Mouse (Mus musculus) lung, embryonic 14.5 days (tissue): Measurements from ENCODE around the gene Fhad1. TPM values are rescaled to one million over a fixed set of nuclear protein-coding genes. Genes with fewer than 3 reads are reported as not detected.
A peak's percentile ranks its signal among the peaks of the same experiment; 100 is the strongest.

Experiments
- ATAC-seq: fragments of 200-750 bp; cut with Nextera tagmentation; 2 replicates; pipeline ENCODE4 v1.8.0; 2017; ENCODE audit warnings: mild to moderate bottlenecking, moderate TSS enrichment, moderate library complexity; ENCODE audit not compliant: insufficient read depth
- DNase-seq: peaks from one replicate; pipeline ENCODE4 v3.0.0-alpha.2; 2015
- H3K27ac ChIP-seq: fragments of 300-500 bp; sonication (generic); 2 replicates; pipeline ENCODE4 v1.5.1; 2014; ENCODE audit warnings: low read depth, mild to moderate bottlenecking, moderate library complexity
- H3K27me3 ChIP-seq: fragments of 300-500 bp; sonication (generic); 2 replicates; pipeline ENCODE4 v1.6.1; 2014; ENCODE audit warnings: low read length, control low read depth; ENCODE audit not compliant: insufficient read depth
- H3K36me3 ChIP-seq: fragments of 300-500 bp; sonication (generic); 2 replicates; pipeline ENCODE4 v1.6.1; 2014; ENCODE audit warnings: control low read depth; ENCODE audit not compliant: insufficient read depth
- H3K4me1 ChIP-seq: fragments of 300-500 bp; sonication (generic); 2 replicates; pipeline ENCODE4 v1.6.1; 2014; ENCODE audit warnings: antibody characterized with exemption, control low read depth; ENCODE audit not compliant: insufficient read depth
- H3K4me2 ChIP-seq: fragments of 300-500 bp; sonication (generic); 2 replicates; pipeline ENCODE4 v1.6.1; 2014; ENCODE audit warnings: mild to moderate bottlenecking
- H3K4me3 ChIP-seq: fragments of 300-500 bp; sonication (generic); 2 replicates; pipeline ENCODE4 v1.5.1; 2014; ENCODE audit warnings: low read depth, low read length
- H3K9ac ChIP-seq: fragments of 300-500 bp; sonication (generic); 2 replicates; pipeline ENCODE4 v1.6.1; 2014
- H3K9me3 ChIP-seq: fragments of 300-500 bp; sonication (generic); 2 replicates; pipeline ENCODE4 v1.6.1; 2016; ENCODE audit warnings: low read depth, low read length, control low read depth
- CTCF ChIP-seq: IDR thresholded peaks from 2 replicates; pipeline ENCODE4 v1.5.1; 2016; ENCODE audit warnings: antibody characterized with exemption, low read depth
- WGBS: fragments of 180-500 bp; shearing (Covaris S2); extraction: QIAGEN DNeasy Blood & Tissue Kit; methylation state at CpG from one replicate; pipeline ENCODE4 v1.1.7; 2014; 5-methylcytosine and 5-hydroxymethylcytosine counted together
- polyA plus RNA-seq: library from polyadenylated mRNA; unstranded; fragments of >200 nt; fragmentation: Nextera tagmentation; extraction: Ambion mirVana; gene quantifications from 2 replicates; pipeline ENCODE4 v1.2.1, GENCODE M21; 2014

Gene Fhad1
- polyA plus RNA-seq, 1 experiment from 2014 or later = 1.4 TPM

GRCm38 (mm10) chr4:141879875-141880274 is 135.0 kb downstream of the Fhad1 start:
- H3K27ac ChIP-seq = no peak overlapping the region
- DNase-seq = no peak
- H3K27me3 ChIP-seq = no peaks in the 10 kb centered on the region
- peaks cover 10% of the 10 kb centered on the region for H3K4me1 ChIP-seq
- H3K4me3 ChIP-seq = no peak overlapping the region
- H3K9ac ChIP-seq = no peak overlapping the region
- H3K9me3 ChIP-seq = no peaks in the 10 kb centered on the region
- no peak for ATAC-seq
- H3K4me2 ChIP-seq = no peak overlapping the region
- no peak for TF ChIP-seq CTCF
- no peaks in the 10 kb centered on the region for H3K36me3 ChIP-seq
- WGBS = 31% methylated on average over 9 of the region's 9 CpGs

- 50% methylated on average over 4 of the region's 4 CpGs for WGBS
- no peak overlapping the region for H3K9ac ChIP-seq
- no peak overlapping the region for H3K27ac ChIP-seq
- H3K4me3 ChIP-seq = no peak overlapping the region
- H3K4me2 ChIP-seq = no peak overlapping the region
- no peak for TF ChIP-seq CTCF
- ATAC-seq (no peak), DNase-seq (no peak)
- no peaks in the 10 kb centered on the region for H3K36me3 ChIP-seq
- H3K27me3 ChIP-seq = no peaks in the 10 kb centered on the region
- no peaks in the 10 kb centered on the region for H3K9me3 ChIP-seq
- peaks cover 10% of the 10 kb centered on the region for H3K4me1 ChIP-seq
Observed at GRCm38 (mm10) chr4:141879074-141879473, 135.8 kb downstream of the Fhad1 start.

GRCm38 (mm10) chr4:141878621-141879020 is 136.3 kb downstream of the Fhad1 start:
- H3K4me2 ChIP-seq = no peak overlapping the region
- H3K4me1 ChIP-seq = peaks cover 10% of the 10 kb centered on the region
- 33% methylated on average over 7 of the region's 7 CpGs for WGBS
- no peaks in the 10 kb centered on the region for H3K27me3 ChIP-seq
- H3K36me3 ChIP-seq = no peaks in the 10 kb centered on the region
- no peak for TF ChIP-seq CTCF
- no peak overlapping the region for H3K27ac ChIP-seq
- H3K9ac ChIP-seq = no peak overlapping the region
- ATAC-seq (no peak), DNase-seq (no peak)
- H3K9me3 ChIP-seq = no peaks in the 10 kb centered on the region
- H3K4me3 ChIP-seq = no peak overlapping the region

- DNase-seq (peak; percentile 50), ATAC-seq (0 out of 2 replicates have a peak, but pooled peaks have one; percentile 7)
- Histone ChIP-seq H3K9ac (no peak overlapping the region), H3K27me3 (no peaks in the 10 kb centered on the region), H3K27ac (no peak overlapping the region), H3K4me1 (peaks cover 26% of the 10 kb centered on the region), H3K9me3 (no peaks in the 10 kb centered on the region), H3K4me2 (peak overlapping the region; percentile 97), H3K36me3 (peaks cover 8% of the 10 kb centered on the region), H3K4me3 (peak overlapping the region; percentile 82; the same call in 1 of the 2 replicates)
- peak; percentile 40 for TF ChIP-seq CTCF
- WGBS = 10% methylated on average over 8 of the region's 8 CpGs
Observed at GRCm38 (mm10) chr4:141875481-141876108, 139.3 kb downstream of the Fhad1 start.

GRCm38 (mm10) chr4:141874601-141875460 is 140.1 kb downstream of the Fhad1 start, which contains the start of gene Efhd2:
Gene Efhd2, minus strand, starts transcription at chr4:141874920.
- TF ChIP-seq CTCF = 0 out of 2 replicates have a peak, but pooled peaks have one; percentile 25
- peak within 1 kb of the TSS; percentile 65 for H3K27ac ChIP-seq
- no peaks in the 10 kb centered on the region for H3K9me3 ChIP-seq
- ATAC-seq (peak; percentile 91), DNase-seq (peak; percentile 90)
- no peaks in the 10 kb centered on the region for H3K27me3 ChIP-seq
- H3K4me1 ChIP-seq = peaks cover 26% of the 10 kb centered on the region
- under 1% methylated on average over 72 of the region's 73 CpGs for WGBS
- peak within 1 kb of the TSS; percentile 82 for H3K4me3 ChIP-seq
- peaks cover 8% of the 10 kb centered on the region for H3K36me3 ChIP-seq
- peak within 1 kb of the TSS; percentile 97 for H3K4me2 ChIP-seq
- H3K9ac ChIP-seq = peak within 1 kb of the TSS; percentile 79

- no peak for ATAC-seq
- Histone ChIP-seq H3K4me3 (peak overlapping the region; percentile 82), H3K4me2 (peak overlapping the region; percentile 97), H3K27ac (peak overlapping the region; percentile 65), H3K9me3 (no peaks in the 10 kb centered on the region), H3K27me3 (no peaks in the 10 kb centered on the region), H3K36me3 (peaks cover 13% of the 10 kb centered on the region), H3K9ac (peak overlapping the region; percentile 79), H3K4me1 (peaks cover 26% of the 10 kb centered on the region)
- DNase-seq = no peak
- under 1% methylated on average over 19 of the region's 19 CpGs for WGBS
- no peak for TF ChIP-seq CTCF
Observed at GRCm38 (mm10) chr4:141874111-141874600, 140.7 kb downstream of the Fhad1 start.

GRCm38 (mm10) chr4:141872977-141873376 is 141.9 kb downstream of the Fhad1 start:
- 75% methylated on average over 9 of the region's 9 CpGs for WGBS
- peaks cover 13% of the 10 kb centered on the region for H3K36me3 ChIP-seq
- ATAC-seq (no peak), DNase-seq (no peak)
- H3K4me2 ChIP-seq = peak overlapping the region; percentile 97
- H3K9me3 ChIP-seq = no peaks in the 10 kb centered on the region
- no peaks in the 10 kb centered on the region for H3K27me3 ChIP-seq
- no peak overlapping the region for H3K27ac ChIP-seq
- no peak for TF ChIP-seq CTCF
- H3K9ac ChIP-seq = peak overlapping the region; percentile 79
- peaks cover 29% of the 10 kb centered on the region for H3K4me1 ChIP-seq
- H3K4me3 ChIP-seq = peak overlapping the region; percentile 82
